Mouse (Mus musculus) heart, postnatal 0 days (tissue): Measurements from ENCODE around the gene Tysnd1. TPM values are rescaled to one million over a fixed set of nuclear protein-coding genes. Genes with fewer than 3 reads are reported as not detected.
A peak's percentile ranks its signal among the peaks of the same experiment; 100 is the strongest.

Experiments used
- ATAC-seq: fragments of 200-750 bp; cut with Nextera tagmentation; 2 replicates; pipeline ENCODE4 v1.8.0; 2017; ENCODE audit warnings: low read depth, moderate number of reproducible peaks, moderate library complexity; ENCODE audit not compliant: insufficient read depth
- DNase-seq: peaks from one replicate; pipeline ENCODE4 v3.0.0-alpha.2; 2016; ENCODE audit warnings: low spot score
- H3K27ac ChIP-seq: fragments of 300-500 bp; sonication (generic); 2 replicates; pipeline ENCODE4 v1.5.1; 2014; ENCODE audit warnings: low read depth, mild to moderate bottlenecking
- H3K27me3 ChIP-seq: fragments of 300-500 bp; sonication (generic); 2 replicates; pipeline ENCODE4 v1.6.1; 2014; ENCODE audit warnings: low read length, mixed read lengths; ENCODE audit not compliant: control insufficient read depth, insufficient read depth
- H3K36me3 ChIP-seq: fragments of 300-500 bp; sonication (generic); replicated peaks from 2 replicates; pipeline ENCODE4 v1.6.1; 2014; ENCODE audit warnings: low read length, mixed read lengths; ENCODE audit not compliant: control insufficient read depth, insufficient read depth
- H3K4me1 ChIP-seq: fragments of 300-500 bp; sonication (generic); 2 replicates; pipeline ENCODE4 v1.6.1; 2014; ENCODE audit warnings: antibody characterized with exemption; ENCODE audit not compliant: control insufficient read depth, insufficient read depth
- H3K4me2 ChIP-seq: fragments of 300-500 bp; sonication (generic); 2 replicates; pipeline ENCODE4 v1.6.1; 2014; ENCODE audit warnings: low read depth, mild to moderate bottlenecking, low read length, moderate library complexity
- H3K4me3 ChIP-seq: fragments of 300-500 bp; sonication (generic); 2 replicates; pipeline ENCODE4 v1.5.1; 2014; ENCODE audit warnings: low read depth, low read length
- H3K9ac ChIP-seq: fragments of 300-500 bp; sonication (generic); replicated peaks from 2 replicates; pipeline ENCODE4 v1.6.1; 2014; ENCODE audit warnings: low read depth, low read length, mixed read lengths
- H3K9me3 ChIP-seq: fragments of 300-500 bp; sonication (generic); replicated peaks from 2 replicates; pipeline ENCODE4 v1.6.1; 2016; ENCODE audit warnings: low read length; ENCODE audit not compliant: control insufficient read depth
- CTCF ChIP-seq: IDR thresholded peaks from 2 replicates; pipeline ENCODE4 v1.5.1; 2016; ENCODE audit warnings: antibody characterized with exemption, control low read depth, low read depth
- EP300 ChIP-seq: IDR thresholded peaks from 2 replicates; pipeline ENCODE4 v1.6.1; 2016; ENCODE audit warnings: antibody characterized with exemption, low read depth
- WGBS: fragments of 180-500 bp; shearing (Covaris S2); extraction: QIAGEN DNeasy Blood & Tissue Kit; methylation state at CpG from one replicate; pipeline ENCODE4 v1.1.7; 2014; 5-methylcytosine and 5-hydroxymethylcytosine counted together
- polyA plus RNA-seq: library from polyadenylated mRNA; unstranded; fragments of >200 nt; fragmentation: Nextera tagmentation; extraction: Ambion mirVana; gene quantifications from 2 replicates; pipeline ENCODE4 v1.2.1, GENCODE M21; 2015
- total RNA-seq: library from RNA; depleted of rRNA; stranded (reverse); fragments of >200 nt; gene quantifications from 2 replicates; pipeline ENCODE4 v1.2.3, GENCODE M21; 2014; ENCODE audit warnings: low replicate concordance

Gene Tysnd1
- total and polyA plus RNA-seq, 2 experiments from 2014 or later, result 14.5 to 53.0 TPM

DNA sequence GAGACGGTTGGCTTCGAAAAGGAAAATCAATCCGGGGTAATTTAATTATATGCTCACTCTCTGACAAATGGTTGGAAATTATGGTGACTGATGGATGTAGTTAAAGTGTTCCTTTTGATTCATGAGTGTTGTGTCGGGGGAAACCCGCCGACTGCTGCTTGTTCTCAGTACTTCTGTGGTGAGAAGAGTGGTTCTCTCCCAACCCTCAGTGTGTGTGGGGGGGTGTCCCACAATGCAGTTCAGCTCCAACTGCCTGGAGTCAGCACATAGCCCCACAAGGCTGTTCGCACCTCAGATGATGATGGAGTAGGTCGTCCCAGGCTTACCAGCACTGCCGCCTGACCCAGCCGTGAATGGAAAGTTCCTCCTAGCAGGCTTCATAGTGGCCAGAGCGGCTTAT, 33.9 kb downstream of the Tysnd1 start:
- ATAC-seq, result no peak
- 81% methylated on average over 11 of the region's 11 CpGs for WGBS

DNA sequence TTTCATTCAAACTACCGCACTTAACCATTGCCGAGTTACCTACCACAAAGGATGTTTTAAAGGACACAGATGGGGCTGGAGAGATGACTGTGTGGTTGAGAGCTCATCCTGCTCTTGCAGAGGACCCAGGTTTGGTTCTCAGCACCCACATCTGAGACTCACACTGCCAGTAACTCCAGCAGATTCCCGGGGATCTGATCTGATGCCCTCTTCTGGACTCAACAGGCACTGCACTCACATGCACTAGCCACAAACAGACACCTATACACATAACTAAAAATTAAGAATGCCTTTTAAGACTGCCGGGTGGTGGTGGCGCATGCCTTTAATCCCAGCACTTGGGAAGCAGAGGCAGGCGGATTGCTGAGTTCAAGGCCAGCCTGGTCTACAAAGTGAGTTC, 34.9 kb downstream of the Tysnd1 start:
- Histone ChIP-seq H3K27me3 (no peaks in the 10 kb centered on the region), H3K4me2 (no peak overlapping the region), H3K9ac (no peak overlapping the region), H3K4me1 (no peaks in the 10 kb centered on the region), H3K4me3 (no peak overlapping the region), H3K9me3 (no peaks in the 10 kb centered on the region), H3K36me3 (peaks cover 34% of the 10 kb centered on the region), H3K27ac (no peak overlapping the region)
- TF ChIP-seq EP300, result no peak
- TF ChIP-seq CTCF, result no peak
- ATAC-seq, result no peak
- WGBS, result 95% methylated on average over 6 of the region's 6 CpGs
- no peak for DNase-seq

More for the DNA sequence above, 33.9 kb downstream of the Tysnd1 start:
- Histone ChIP-seq H3K9me3 (no peaks in the 10 kb centered on the region), H3K27me3 (no peaks in the 10 kb centered on the region), H3K4me3 (no peak overlapping the region), H3K4me1 (no peaks in the 10 kb centered on the region), H3K27ac (no peak overlapping the region), H3K4me2 (no peak overlapping the region), H3K9ac (no peak overlapping the region), H3K36me3 (peaks cover 34% of the 10 kb centered on the region)
- no peak for DNase-seq
- TF ChIP-seq CTCF (no peak), EP300 (no peak)

DNA sequence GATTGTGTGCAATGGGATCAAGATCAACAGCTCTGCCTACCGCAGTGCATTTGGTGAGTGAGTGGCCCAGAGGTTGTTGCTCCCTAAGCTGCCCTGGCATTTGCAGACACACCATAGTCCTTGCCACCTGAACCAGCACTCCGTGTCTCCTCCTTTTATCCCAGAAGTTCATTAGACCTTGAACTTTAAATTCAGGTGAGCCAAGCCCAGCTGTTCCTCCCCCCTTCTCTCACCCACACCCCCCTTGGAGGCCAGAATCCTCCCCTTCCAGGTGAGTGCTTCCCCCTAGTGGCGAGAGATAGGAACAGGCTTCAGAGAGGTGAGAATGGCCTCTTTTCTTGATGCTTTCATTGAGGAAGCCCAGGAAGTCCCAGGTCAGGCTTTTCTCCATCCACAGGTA, 39.1 kb downstream of the Tysnd1 start:
- TF ChIP-seq EP300, result no peak
- TF ChIP-seq CTCF, result peak; percentile 84
- no peak overlapping the region for H3K27ac ChIP-seq
- no peaks in the 10 kb centered on the region for H3K27me3 ChIP-seq
- no peak overlapping the region for H3K4me3 ChIP-seq
- H3K9me3 ChIP-seq, result no peaks in the 10 kb centered on the region
- no peak overlapping the region for H3K9ac ChIP-seq
- DNase-seq (peak; percentile 44), ATAC-seq (peak; percentile 53; the same call in 1 of the 2 replicates)
- H3K4me1 ChIP-seq, result no peaks in the 10 kb centered on the region
- peaks cover 28% of the 10 kb centered on the region for H3K36me3 ChIP-seq
- no peak overlapping the region for H3K4me2 ChIP-seq
- 53% methylated on average over 3 of the region's 3 CpGs for WGBS

DNA sequence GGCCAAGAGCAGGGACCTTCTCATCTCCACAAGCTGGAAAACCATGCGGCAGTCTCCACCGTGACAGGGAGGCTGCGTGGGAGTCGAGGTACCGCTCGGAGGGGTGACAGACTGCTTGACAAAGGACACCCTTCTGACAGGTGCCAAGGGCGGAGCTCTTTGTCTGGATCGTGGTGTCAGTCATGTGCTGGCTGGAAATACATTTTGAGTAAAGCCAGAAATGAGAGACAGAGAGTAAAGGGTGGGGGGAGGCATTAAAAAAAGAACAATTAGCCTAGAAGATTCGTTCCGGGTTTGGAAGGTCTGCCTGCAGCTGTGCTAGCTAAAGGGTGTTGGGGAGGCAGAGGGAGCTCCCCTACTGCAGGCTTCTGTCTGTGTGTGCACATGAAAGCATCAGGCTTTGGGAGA, 41.4 kb downstream of the Tysnd1 start:
- H3K9ac ChIP-seq, result no peak overlapping the region
- no peak overlapping the region for H3K4me2 ChIP-seq
- 59% methylated on average over 10 of the region's 10 CpGs for WGBS
- ATAC-seq (no peak), DNase-seq (no peak)
- H3K36me3 ChIP-seq, result peaks cover 35% of the 10 kb centered on the region
- no peak overlapping the region for H3K4me3 ChIP-seq
- no peaks in the 10 kb centered on the region for H3K27me3 ChIP-seq
- no peak for TF ChIP-seq EP300
- no peak for TF ChIP-seq CTCF
- H3K9me3 ChIP-seq, result no peaks in the 10 kb centered on the region
- H3K27ac ChIP-seq, result no peak overlapping the region
- H3K4me1 ChIP-seq, result no peaks in the 10 kb centered on the region

DNA sequence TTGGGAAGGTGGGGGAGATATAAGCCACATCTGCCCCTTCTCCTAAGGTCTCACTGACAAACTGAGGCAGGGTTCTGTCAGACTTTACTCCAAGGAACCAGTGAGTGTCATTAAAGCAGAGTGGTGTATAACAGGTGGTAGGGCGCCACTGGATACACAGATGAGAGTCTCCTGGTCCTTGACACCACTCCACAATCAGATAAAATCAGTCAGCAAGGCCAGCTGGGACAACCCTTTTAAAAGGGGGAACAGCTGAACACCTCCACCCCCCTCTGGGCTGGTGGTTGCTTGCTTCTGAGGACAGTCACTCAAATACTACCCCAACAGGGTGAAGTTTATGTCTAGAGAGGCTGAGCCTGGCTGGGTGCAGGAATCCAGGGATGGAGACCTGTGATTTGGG, 42.2 kb downstream of the Tysnd1 start:
- Histone ChIP-seq H3K27ac (no peak overlapping the region), H3K9me3 (no peaks in the 10 kb centered on the region), H3K9ac (no peak overlapping the region), H3K4me3 (no peak overlapping the region), H3K27me3 (no peaks in the 10 kb centered on the region), H3K36me3 (peaks cover 39% of the 10 kb centered on the region), H3K4me2 (no peak overlapping the region), H3K4me1 (no peaks in the 10 kb centered on the region)
- ATAC-seq, result no peak
- TF ChIP-seq CTCF (no peak), EP300 (no peak)
- 83% methylated on average over 1 of the region's 1 CpGs for WGBS
- DNase-seq, result no peak

DNA sequence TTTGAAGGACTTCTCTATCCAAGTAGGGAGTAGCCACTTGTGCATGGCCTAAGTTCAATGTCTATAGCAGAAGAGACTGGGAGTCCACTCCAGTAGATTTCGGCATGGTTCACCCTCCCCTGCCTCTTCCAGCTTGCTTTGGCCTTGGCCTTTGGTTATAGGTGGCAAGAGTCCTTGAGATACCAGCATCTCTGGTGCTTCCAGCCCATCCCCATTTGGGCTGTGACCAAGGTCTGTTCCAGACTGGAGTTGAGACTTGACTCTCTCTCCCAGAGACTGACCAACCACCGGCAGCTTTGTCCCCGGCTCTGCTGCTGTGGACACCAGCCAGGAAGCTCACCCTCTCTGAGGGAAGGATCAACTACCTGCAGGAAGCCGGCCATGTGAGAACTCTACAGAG, 42.8 kb downstream of the Tysnd1 start:
- Histone ChIP-seq H3K36me3 (peaks cover 39% of the 10 kb centered on the region), H3K9me3 (no peaks in the 10 kb centered on the region), H3K27ac (no peak overlapping the region), H3K4me2 (no peak overlapping the region), H3K4me1 (no peaks in the 10 kb centered on the region), H3K9ac (no peak overlapping the region), H3K4me3 (no peak overlapping the region), H3K27me3 (no peaks in the 10 kb centered on the region)
- WGBS, result 81% methylated on average over 4 of the region's 4 CpGs
- ATAC-seq (no peak), DNase-seq (no peak)
- TF ChIP-seq CTCF (no peak), EP300 (no peak)
